Mouse (Mus musculus): ENCODE measurements around the gene Sh3pxd2a. TPM values are rescaled to one million over a fixed set of nuclear protein-coding genes. Genes with fewer than 3 reads are reported as not detected.
A peak's percentile ranks its signal among the peaks of the same experiment; 100 is the strongest.

Gene Sh3pxd2a
- total and polyA plus RNA-seq, 2 experiments from 2014 or later: 3.4 to 47.2 TPM

DNA sequence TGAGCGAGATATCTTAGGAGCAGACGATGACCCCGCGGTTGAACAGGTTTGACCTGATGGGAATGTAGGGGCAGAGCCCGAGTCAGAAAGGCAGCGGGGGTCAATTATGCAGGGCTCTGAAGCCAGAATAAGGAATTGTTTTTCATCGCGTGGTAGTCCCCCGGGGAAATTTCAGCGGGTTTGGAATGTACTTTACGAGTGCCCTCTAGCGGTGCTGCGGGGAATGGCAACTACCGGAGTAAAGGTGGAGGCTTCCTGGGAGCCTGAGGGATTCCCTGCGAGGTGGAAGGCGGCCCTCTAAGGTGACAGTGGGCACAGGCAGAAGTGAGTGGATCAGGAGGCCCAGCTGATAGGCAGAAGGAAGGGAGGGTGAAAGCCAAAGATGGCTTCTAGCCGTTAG, 125.0 kb downstream of the Sh3pxd2a start:
- Histone ChIP-seq H3K4me3 (ENCODE audit: low read depth, low read length) (peak overlapping the region; percentile 24), H3K27ac (ENCODE audit: low read depth) (no peak overlapping the region), H3K4me1 (ENCODE audit: control insufficient read depth, insufficient read depth) (0 out of 2 replicates have a peak, but pooled peaks cover 18% of the 10 kb centered on the region), H3K9me3 (replicated peaks; ENCODE audit: control insufficient read depth, low read length) (no peaks in the 10 kb centered on the region), H3K27me3 (ENCODE audit: control insufficient read depth, insufficient read depth, low read length) (no peaks in the 10 kb centered on the region), H3K4me2 (ENCODE audit: low read depth, low read length) (peak overlapping the region; percentile 55), H3K36me3 (replicated peaks; ENCODE audit: control insufficient read depth, insufficient read depth, low read length) (no peaks in the 10 kb centered on the region), H3K9ac (replicated peaks; ENCODE audit: low read depth, low read length) (no peak overlapping the region)
- TF ChIP-seq EP300 (IDR thresholded peaks at IDR 0.05; ENCODE audit: low read depth) (no peak), CTCF (IDR thresholded peaks at IDR 0.05; ENCODE audit: low read depth) (peak; percentile 86)
- ATAC-seq (ENCODE audit: insufficient read depth, low read depth) (peak; percentile 15; the same call in 1 of the 2 replicates), DNase-seq (ENCODE audit: low spot score) (peak; percentile 74)
- WGBS: 4% methylated on average over 17 of the region's 17 CpGs

DNA sequence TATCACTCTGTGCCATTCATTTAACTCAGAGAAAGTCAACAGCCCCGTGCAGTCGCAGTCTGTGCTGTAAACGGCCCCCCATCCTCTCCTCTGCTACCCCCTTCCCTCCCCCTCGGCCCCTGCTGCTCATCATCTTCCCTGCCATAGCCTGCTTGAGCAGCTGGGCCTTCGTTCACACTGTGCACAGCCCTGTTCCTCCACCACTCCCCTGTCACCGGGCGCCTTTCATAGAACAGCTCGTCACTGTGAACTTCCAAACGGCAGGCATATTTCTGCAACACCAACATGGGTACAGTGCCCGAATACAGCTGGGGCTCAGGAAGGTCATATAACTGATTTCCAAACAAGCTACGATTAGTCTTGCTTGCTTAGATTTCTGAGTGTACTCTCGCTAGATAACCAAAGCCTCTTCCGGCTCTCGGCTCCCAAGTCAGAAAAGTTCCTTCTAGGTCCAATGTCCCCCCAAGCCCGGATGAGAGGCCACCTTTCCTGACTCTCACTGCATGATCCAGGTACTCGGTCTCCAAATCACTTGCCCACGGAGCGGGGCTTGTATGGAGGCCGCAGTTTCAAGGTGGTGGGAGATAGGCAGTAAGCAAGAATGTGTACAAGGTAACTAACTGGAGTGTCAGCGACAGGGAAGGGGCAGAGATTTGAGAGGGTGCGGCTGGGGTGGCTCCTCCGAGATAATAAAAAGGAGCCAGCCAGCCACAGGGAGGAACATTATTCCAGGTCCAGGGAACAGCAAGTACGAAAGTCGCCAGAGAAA, 125.6 kb downstream of the Sh3pxd2a start:
- H3K9ac ChIP-seq (replicated peaks; ENCODE audit: low read depth, low read length): no peak overlapping the region
- ATAC-seq (ENCODE audit: insufficient read depth, low read depth) (no peak), DNase-seq (ENCODE audit: low spot score) (no peak)
- no peaks in the 10 kb centered on the region for H3K9me3 ChIP-seq (replicated peaks; ENCODE audit: control insufficient read depth, low read length)
- 45% methylated on average over 24 of the region's 24 CpGs for WGBS
- peak overlapping the region; percentile 55 for H3K4me2 ChIP-seq (ENCODE audit: low read depth, low read length)
- H3K27ac ChIP-seq (ENCODE audit: low read depth): no peak overlapping the region
- H3K4me3 ChIP-seq (ENCODE audit: low read depth, low read length): peak overlapping the region; percentile 24
- no peak for TF ChIP-seq CTCF (IDR thresholded peaks at IDR 0.05; ENCODE audit: low read depth)
- no peak for TF ChIP-seq EP300 (IDR thresholded peaks at IDR 0.05; ENCODE audit: low read depth)
- no peaks in the 10 kb centered on the region for H3K27me3 ChIP-seq (ENCODE audit: control insufficient read depth, insufficient read depth, low read length)
- no peaks in the 10 kb centered on the region for H3K36me3 ChIP-seq (replicated peaks; ENCODE audit: control insufficient read depth, insufficient read depth, low read length)
- 0 out of 2 replicates have a peak, but pooled peaks cover 15% of the 10 kb centered on the region for H3K4me1 ChIP-seq (ENCODE audit: control insufficient read depth, insufficient read depth)

DNA sequence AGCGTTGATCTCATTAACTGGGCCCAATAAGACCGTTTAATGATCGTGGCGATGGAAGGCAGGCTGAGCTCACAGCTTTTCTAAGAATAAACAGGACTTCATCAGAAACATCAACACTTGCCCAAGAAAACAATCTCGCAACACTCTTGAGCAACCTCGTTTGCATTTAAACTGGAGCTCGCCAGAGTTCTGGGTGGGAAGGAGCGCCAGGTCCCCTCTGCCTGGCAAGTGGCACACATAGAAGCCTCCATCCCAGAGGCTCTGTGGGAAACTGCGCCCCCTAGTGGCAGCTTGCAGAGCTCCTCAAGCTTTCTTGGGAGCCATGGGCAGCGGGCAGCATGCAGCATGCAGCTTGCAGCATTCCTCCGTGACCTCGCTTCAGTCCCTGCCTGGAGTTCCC, 126.5 kb downstream of the Sh3pxd2a start:
- 33% methylated on average over 12 of the region's 12 CpGs for WGBS
- Histone ChIP-seq H3K9me3 (replicated peaks; ENCODE audit: control insufficient read depth, low read length) (no peaks in the 10 kb centered on the region), H3K27ac (ENCODE audit: low read depth) (no peak overlapping the region), H3K9ac (replicated peaks; ENCODE audit: low read depth, low read length) (no peak overlapping the region), H3K4me3 (ENCODE audit: low read depth, low read length) (no peak overlapping the region), H3K4me1 (ENCODE audit: control insufficient read depth, insufficient read depth) (0 out of 2 replicates have a peak, but pooled peaks cover 11% of the 10 kb centered on the region), H3K4me2 (ENCODE audit: low read depth, low read length) (peak overlapping the region; percentile 17), H3K36me3 (replicated peaks; ENCODE audit: control insufficient read depth, insufficient read depth, low read length) (no peaks in the 10 kb centered on the region), H3K27me3 (ENCODE audit: control insufficient read depth, insufficient read depth, low read length) (no peaks in the 10 kb centered on the region)
- ATAC-seq (ENCODE audit: insufficient read depth, low read depth) (peak; percentile 73), DNase-seq (ENCODE audit: low spot score) (peak; percentile 77)
- no peak for TF ChIP-seq EP300 (IDR thresholded peaks at IDR 0.05; ENCODE audit: low read depth)
- peak; percentile 98 for TF ChIP-seq CTCF (IDR thresholded peaks at IDR 0.05; ENCODE audit: low read depth)

DNA sequence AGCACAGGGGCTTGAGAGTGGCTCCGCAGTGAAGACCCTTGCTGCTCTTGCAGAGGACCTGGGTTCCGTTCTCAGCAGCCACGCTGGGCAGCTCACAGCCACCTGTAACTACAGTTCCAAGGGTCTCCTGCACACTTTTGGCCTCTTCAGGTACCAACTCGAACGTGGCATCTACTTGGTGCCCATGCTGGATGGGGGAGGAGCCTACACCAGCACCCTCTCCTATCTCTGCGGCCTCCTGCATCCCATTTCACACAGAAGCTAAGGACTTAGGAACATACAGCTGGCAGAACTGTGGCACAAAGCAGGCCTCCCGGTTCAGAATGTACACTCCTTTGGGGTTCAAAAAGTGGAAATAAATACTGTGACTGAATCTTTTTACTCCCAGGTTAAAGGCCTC, 127.0 kb downstream of the Sh3pxd2a start:
- H3K4me1 ChIP-seq (ENCODE audit: control insufficient read depth, insufficient read depth): 0 out of 2 replicates have a peak, but pooled peaks cover 11% of the 10 kb centered on the region
- H3K9me3 ChIP-seq (replicated peaks; ENCODE audit: control insufficient read depth, low read length): no peaks in the 10 kb centered on the region
- no peak overlapping the region for H3K27ac ChIP-seq (ENCODE audit: low read depth)
- H3K4me2 ChIP-seq (ENCODE audit: low read depth, low read length): no peak overlapping the region
- 76% methylated on average over 7 of the region's 7 CpGs for WGBS
- no peaks in the 10 kb centered on the region for H3K36me3 ChIP-seq (replicated peaks; ENCODE audit: control insufficient read depth, insufficient read depth, low read length)
- H3K27me3 ChIP-seq (ENCODE audit: control insufficient read depth, insufficient read depth, low read length): no peaks in the 10 kb centered on the region
- ATAC-seq (ENCODE audit: insufficient read depth, low read depth) (no peak), DNase-seq (ENCODE audit: low spot score) (no peak)
- H3K4me3 ChIP-seq (ENCODE audit: low read depth, low read length): no peak overlapping the region
- no peak overlapping the region for H3K9ac ChIP-seq (replicated peaks; ENCODE audit: low read depth, low read length)
- TF ChIP-seq EP300 (IDR thresholded peaks at IDR 0.05; ENCODE audit: low read depth) (no peak), CTCF (IDR thresholded peaks at IDR 0.05; ENCODE audit: low read depth) (no peak)

DNA sequence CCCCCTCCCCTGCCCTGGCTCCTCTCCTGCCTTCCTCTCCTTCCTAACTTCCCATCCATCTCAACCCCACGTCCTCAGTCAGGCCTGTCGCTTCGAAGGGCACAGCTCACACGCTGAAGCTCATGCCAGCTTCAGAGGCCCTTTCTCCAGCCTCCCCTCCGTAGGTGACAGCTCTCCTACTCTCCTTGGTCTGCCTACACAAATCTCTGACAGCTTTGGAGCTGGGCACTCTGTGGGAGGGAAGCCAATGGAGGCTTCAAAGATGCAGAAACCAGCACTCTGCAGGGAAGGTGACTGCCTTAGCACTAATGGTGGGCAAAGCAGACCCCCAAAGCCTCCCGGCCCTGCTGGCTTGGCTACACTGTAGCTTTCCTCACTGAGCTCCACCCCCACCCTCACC, 128.9 kb downstream of the Sh3pxd2a start:
- no peaks in the 10 kb centered on the region for H3K27me3 ChIP-seq (ENCODE audit: control insufficient read depth, insufficient read depth, low read length)
- H3K9me3 ChIP-seq (replicated peaks; ENCODE audit: control insufficient read depth, low read length): no peaks in the 10 kb centered on the region
- H3K4me2 ChIP-seq (ENCODE audit: low read depth, low read length): no peak overlapping the region
- H3K4me3 ChIP-seq (ENCODE audit: low read depth, low read length): no peak overlapping the region
- H3K9ac ChIP-seq (replicated peaks; ENCODE audit: low read depth, low read length): no peak overlapping the region
- H3K36me3 ChIP-seq (replicated peaks; ENCODE audit: control insufficient read depth, insufficient read depth, low read length): no peaks in the 10 kb centered on the region
- WGBS: 64% methylated on average over 6 of the region's 6 CpGs
- DNase-seq (ENCODE audit: low spot score): no peak
- ATAC-seq (ENCODE audit: insufficient read depth, low read depth): no peak
- H3K27ac ChIP-seq (ENCODE audit: low read depth): no peak overlapping the region
- TF ChIP-seq EP300 (IDR thresholded peaks at IDR 0.05; ENCODE audit: low read depth) (no peak), CTCF (IDR thresholded peaks at IDR 0.05; ENCODE audit: low read depth) (no peak)
- H3K4me1 ChIP-seq (ENCODE audit: control insufficient read depth, insufficient read depth): peaks cover 23% of the 10 kb centered on the region

All from heart, postnatal 0 days (tissue).